ENCODE assay signal across 11 mouse cellular contexts in the genomic region with DNA sequence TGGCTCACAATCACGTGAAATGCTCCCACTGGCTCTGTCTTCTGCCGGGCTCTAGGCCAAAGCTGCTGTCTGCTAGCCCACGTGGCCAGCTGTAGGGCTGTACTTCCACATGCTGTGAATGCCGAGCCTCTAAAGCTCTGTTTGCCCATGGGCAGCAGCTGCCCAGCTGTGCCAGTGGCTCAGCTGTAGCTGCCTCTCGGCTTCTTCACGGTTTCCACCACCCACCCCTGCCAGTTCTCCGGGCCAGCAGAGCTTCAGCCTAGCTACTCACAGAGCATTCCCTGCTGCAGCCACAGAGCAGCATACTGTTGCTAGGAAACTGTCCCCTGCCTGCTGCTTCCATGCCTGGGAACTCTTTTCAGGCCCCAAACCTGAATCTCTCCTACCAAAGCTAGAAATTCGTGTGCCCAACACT. TPM values are rescaled to one million over a fixed set of nuclear protein-coding genes. Genes with fewer than 3 reads are reported as not detected.
DNase-seq lines count a peak whose midpoint lies in the region; ATAC-seq lines count a peak whose summit lies in the region.
"Had no signal": no experiment of that assay in that cellular context is flagged by ENCODE, and none has a peak within 500 bp of the region (broad histone marks: within the 10 kb centered on the region; RNA-seq: fewer than 3 reads in every experiment).

No protein-coding gene starts in this region.

- 11% methylated on average over 8 of the region's 8 CpGs for WGBS in forebrain, embryonic 12.5 days
- 12% methylated on average over 8 of the region's 8 CpGs for WGBS in heart, embryonic 16.5 days

- no peaks in the 10 kb centered on the region for H3K36me3 ChIP-seq in forebrain, embryonic 12.5 days (replicated peaks)
- H3K36me3 ChIP-seq in heart, embryonic 16.5 days (ENCODE audit: control insufficient read depth, insufficient read depth), result no peaks in the 10 kb centered on the region
- H3K36me3 ChIP-seq: embryonic facial prominence, embryonic 12.5 days had no signal

- H3K4me2 ChIP-seq in forebrain, embryonic 12.5 days, result peak overlapping the region; percentile 33
- H3K4me2 ChIP-seq in heart, embryonic 16.5 days (ENCODE audit: low read depth, low read length), result peak overlapping the region; percentile 29; the same call in 1 of the 2 replicates
- H3K4me2 ChIP-seq: embryonic facial prominence, embryonic 12.5 days had no signal

- 0 out of 2 replicates have a peak overlapping the region, but pooled peaks have one; percentile 2 for H3K9ac ChIP-seq in forebrain, embryonic 12.5 days
- 0 out of 2 replicates have a peak overlapping the region, but pooled peaks have one; percentile 41 for H3K9ac ChIP-seq in heart, embryonic 16.5 days (ENCODE audit: low read length)
- H3K9ac ChIP-seq: embryonic facial prominence, embryonic 12.5 days had no signal

- no peak overlapping the region for H3K27ac ChIP-seq in forebrain, embryonic 12.5 days
- H3K27ac ChIP-seq in heart, embryonic 16.5 days (ENCODE audit: low read length), result no peak overlapping the region
- H3K27ac ChIP-seq: embryonic facial prominence, embryonic 12.5 days had no signal

- H3K4me1 ChIP-seq in forebrain, embryonic 12.5 days, result peaks cover 5% of the 10 kb centered on the region
- H3K4me1 ChIP-seq in heart, embryonic 16.5 days (ENCODE audit: control insufficient read depth, insufficient read depth, low read length), result no peaks in the 10 kb centered on the region; the same call in 1 of the 2 replicates

- no peak for ATAC-seq in forebrain, embryonic 12.5 days (ENCODE audit: low FRiP score)
- no peak for ATAC-seq in heart, embryonic 16.5 days (replicated peaks; ENCODE audit: extremely low read depth, insufficient read depth, low FRiP score)
- peak; percentile 56 for ATAC-seq in megakaryocyte progenitor cell, adult 5-6 weeks (replicated peaks; ENCODE audit: poor library complexity)

- peak; percentile 57 to 77 for DNase-seq in cerebellum, postnatal 14 days
- no peak for DNase-seq in cerebellum, adult 9-11 months
- DNase-seq in layer of hippocampus, postnatal 10 days (ENCODE audit: low spot score in 2 of 2), result peak; percentile 72 to 75
- peak; percentile 76 to 83 for DNase-seq in right cerebral cortex, postnatal 10 days (ENCODE audit: low spot score in 2 of 2)
- DNase-seq in thymus, adult 18-20 months, result no peak

- no peak overlapping the region for H3K4me3 ChIP-seq in forebrain, embryonic 12.5 days (replicated peaks)
- no peak overlapping the region for H3K4me3 ChIP-seq in heart, embryonic 16.5 days (ENCODE audit: low read length)
- H3K4me3 ChIP-seq: embryonic facial prominence, embryonic 12.5 days; megakaryocyte, embryonic 14.5 days had no signal

- 0 out of 2 replicates have a peak, but pooled peaks cover 3% of the 10 kb centered on the region for H3K9me3 ChIP-seq in forebrain, embryonic 12.5 days
- H3K9me3 ChIP-seq in heart, embryonic 16.5 days (replicated peaks; ENCODE audit: control insufficient read depth, low read length), result peaks cover 5% of the 10 kb centered on the region
- H3K9me3 ChIP-seq: embryonic facial prominence, embryonic 12.5 days had no signal

- H3K27me3 ChIP-seq in forebrain, embryonic 12.5 days, result no peaks in the 10 kb centered on the region; the same call in 1 of the 2 replicates
- no peaks in the 10 kb centered on the region for H3K27me3 ChIP-seq in heart, embryonic 16.5 days (ENCODE audit: control insufficient read depth, insufficient read depth, low read length)
- H3K27me3 ChIP-seq: embryonic facial prominence, embryonic 12.5 days; megakaryocyte, embryonic 14.5 days had no signal

RNA-seq across cellular contexts. Expression of a gene that starts 25.2 kb away (rescaled TPM):
- 10.8 and 12.2 TPM in 2 replicates for polyA plus RNA-seq in forebrain, embryonic 12.5 days (2016; fragmentation: Nextera tagmentation; extraction: Ambion mirVana)
- polyA plus RNA-seq in heart, embryonic 16.5 days (2015; fragmentation: Nextera tagmentation; extraction: Ambion mirVana), result 4.9 and 6.8 TPM in 2 replicates
- total RNA-seq in layer of hippocampus, postnatal 10 days (2021), result 100 to 1,000 TPM; 150 to 192 TPM
- 23.5 and 24.1 TPM in 2 replicates for total RNA-seq in megakaryocyte progenitor cell, adult 5-6 weeks (2015)
- total RNA-seq in megakaryocyte progenitor cell, adult 5-6 weeks (2017), result 48.2 and 49.2 TPM in 2 replicates

RNA-seq across cellular contexts. Expression of a gene that starts 26.6 kb away (rescaled TPM):
- 597 and 603 TPM in 2 replicates for polyA plus RNA-seq in forebrain, embryonic 12.5 days (2016; fragmentation: Nextera tagmentation; extraction: Ambion mirVana)
- 471 and 474 TPM in 2 replicates for polyA plus RNA-seq in heart, embryonic 16.5 days (2015; fragmentation: Nextera tagmentation; extraction: Ambion mirVana)
- 100 to 1,000 TPM; 314 to 330 TPM for total RNA-seq in layer of hippocampus, postnatal 10 days (2021)
- total RNA-seq in megakaryocyte progenitor cell, adult 5-6 weeks (2015), result 1,629 and 1,793 TPM in 2 replicates
- total RNA-seq in megakaryocyte progenitor cell, adult 5-6 weeks (2017), result 2,248 and 2,565 TPM in 2 replicates

RNA-seq across cellular contexts. Expression of a gene that starts 44.3 kb away (rescaled TPM):
- polyA plus RNA-seq in forebrain, embryonic 12.5 days (2016; fragmentation: Nextera tagmentation; extraction: Ambion mirVana), result 5.6 and 6.8 TPM in 2 replicates
- polyA plus RNA-seq in heart, embryonic 16.5 days (2015; fragmentation: Nextera tagmentation; extraction: Ambion mirVana), result 0.63 and 0.92 TPM in 2 replicates
- total RNA-seq in layer of hippocampus, postnatal 10 days (2021), result 1 to 10 TPM; 4.8 to 6.2 TPM
- 0.79 and 1.0 TPM in 2 replicates for total RNA-seq in megakaryocyte progenitor cell, adult 5-6 weeks (2015)
- total RNA-seq in megakaryocyte progenitor cell, adult 5-6 weeks (2017), result 1.2 TPM in 2 replicates
- polyA plus RNA-seq: C2C12 had no signal

Comparison
In these comparisons a context has a peak if more than half of its experiments do, and no peak if none do; other contexts are left out.
1. DNase-seq: peak in cerebellum, postnatal 14 days (2 of 2), layer of hippocampus, postnatal 10 days (2 of 2) and right cerebral cortex, postnatal 10 days (2 of 2); none in cerebellum, adult 9-11 months (single experiment) and thymus, adult 18-20 months (0 of 2).
2. RNA of a gene that starts 26.6 kb away (total RNA-seq): 1,629 to 2,565 TPM in megakaryocyte progenitor cell, adult 5-6 weeks; 314 to 330 TPM in layer of hippocampus, postnatal 10 days; every median in the first group is over 4 times any median in the second.